Mouse (Mus musculus) v-Abl transformed pro-B cells (cell line): ENCODE measurements at regions not wholly inside any gene's neighbourhood (a gene's known extent, or its start where the extent isn't known, plus 50 kb on each side); places are given as distances from the start of the nearest gene placed in this dataset.

Source experiments
- in situ Hi-C, 2 experiments: fragments of 400-800 bp; cut with MboI; formaldehyde crosslinking; loops; one replicate each; pipeline ENCODE4 v1.15.1; 2025; ENCODE audit not compliant: unreplicated experiment in 2 of 2

GRCm38 (mm10) chr12:92293341-92293720, 444.4 kb upstream of the Sel1l start:
- in situ Hi-C loops: no loop called here

DNA sequence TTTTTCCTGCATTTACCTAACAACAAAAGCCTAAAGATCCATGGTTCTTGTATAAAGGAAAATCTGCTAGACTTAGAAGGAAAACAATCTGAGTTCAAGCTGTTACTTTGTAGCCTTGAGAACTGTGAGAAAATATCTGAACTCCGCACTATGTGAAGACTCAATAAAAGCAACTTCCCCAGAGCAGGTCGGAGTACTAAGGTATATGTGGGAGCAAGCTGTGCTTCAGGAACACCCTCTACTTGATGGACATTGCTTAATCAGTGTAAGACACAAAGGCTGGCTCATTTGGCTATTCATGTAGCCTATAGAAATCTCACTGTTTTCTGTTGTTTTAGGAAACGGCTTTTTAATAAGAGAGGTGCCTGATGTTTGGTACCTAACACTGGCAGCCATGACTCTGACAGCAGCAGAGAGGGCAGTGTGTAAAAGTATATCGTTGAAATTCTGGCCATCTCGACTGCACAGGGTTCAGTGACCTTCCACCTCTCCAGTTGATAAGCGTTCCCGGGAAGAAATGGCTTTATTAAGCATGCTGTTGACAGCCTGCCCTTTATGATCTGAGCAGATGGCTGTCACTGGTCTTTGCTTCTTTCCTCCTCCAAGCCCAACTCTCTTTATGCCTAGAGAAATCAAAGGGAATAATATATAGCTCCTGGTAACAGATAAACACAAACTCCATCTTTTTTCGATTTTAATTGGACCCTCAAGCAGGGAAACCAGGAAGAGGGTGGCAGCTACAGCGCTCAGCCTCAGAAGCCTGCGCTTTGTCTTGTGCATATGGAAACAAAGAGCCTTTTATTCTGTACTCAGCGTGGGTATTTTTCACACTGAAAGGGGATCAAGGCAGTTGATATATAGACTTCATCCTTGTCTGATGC, 443.7 kb upstream of the Sel1l start:
- in situ Hi-C loops: no loop called here

GRCm38 (mm10) chr12:92291490-92291889, 442.5 kb upstream of the Sel1l start:
- in situ Hi-C loops: no loop called here

DNA sequence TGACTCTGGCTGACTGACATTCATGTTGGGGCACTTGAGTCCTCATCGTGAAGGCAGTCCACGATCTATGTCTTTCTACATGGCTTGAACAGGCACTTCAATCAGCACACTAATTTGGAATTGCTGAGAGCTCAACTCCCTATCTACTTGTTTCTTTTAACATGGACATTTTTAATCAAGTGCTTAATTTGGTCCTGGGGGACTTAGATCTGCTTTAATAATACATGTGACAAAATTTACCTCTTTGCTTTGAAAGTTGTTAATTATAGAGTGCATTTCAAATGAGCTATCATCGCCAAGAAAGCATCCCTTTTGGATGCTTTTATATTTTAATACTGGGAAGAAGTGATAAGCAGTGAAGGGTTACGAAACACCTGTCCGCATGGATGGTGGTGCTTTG, 436.6 kb upstream of the Sel1l start:
- in situ Hi-C loops: no loop called here

DNA sequence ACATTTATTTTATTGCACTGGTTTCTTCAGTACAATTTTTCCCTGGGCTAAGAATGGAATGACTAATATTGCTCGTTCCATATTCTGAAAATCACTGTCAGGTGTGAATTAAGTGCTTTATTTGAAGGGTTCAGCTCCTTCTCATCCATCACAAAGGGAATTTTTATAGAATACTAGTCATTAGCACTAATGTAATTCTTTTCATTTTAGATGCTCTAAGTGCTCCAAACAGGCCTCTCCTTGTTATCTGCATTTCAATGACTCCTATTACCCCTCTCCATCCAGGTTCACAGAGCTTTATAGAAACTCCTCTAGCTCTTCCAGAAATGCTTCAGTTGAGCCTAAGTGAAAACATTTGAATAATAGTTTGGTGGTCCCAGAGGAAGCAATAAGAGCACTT, 431.5 kb upstream of the Sel1l start:
- in situ Hi-C loops: no loop called here

DNA sequence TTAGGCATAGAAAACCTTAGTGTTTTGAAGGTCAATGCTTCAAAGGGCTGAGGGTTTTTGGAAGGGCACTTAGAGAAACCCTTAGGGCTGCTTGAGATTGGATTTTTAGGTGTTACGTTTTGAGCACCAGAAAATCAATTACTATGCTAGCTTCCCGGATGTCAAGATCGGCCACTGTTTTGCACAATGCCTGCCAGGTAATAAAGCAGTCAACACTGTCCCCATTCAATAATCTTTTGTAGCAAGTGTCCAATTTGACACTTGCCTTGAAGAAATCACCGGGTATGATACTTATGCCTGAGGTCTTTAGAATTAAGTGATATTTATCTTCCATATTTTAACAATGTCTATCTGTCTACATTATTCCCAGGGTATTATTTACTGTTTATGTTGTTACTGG, 403.0 kb upstream of the Sel1l start:
- in situ Hi-C loops: no loop called here

DNA sequence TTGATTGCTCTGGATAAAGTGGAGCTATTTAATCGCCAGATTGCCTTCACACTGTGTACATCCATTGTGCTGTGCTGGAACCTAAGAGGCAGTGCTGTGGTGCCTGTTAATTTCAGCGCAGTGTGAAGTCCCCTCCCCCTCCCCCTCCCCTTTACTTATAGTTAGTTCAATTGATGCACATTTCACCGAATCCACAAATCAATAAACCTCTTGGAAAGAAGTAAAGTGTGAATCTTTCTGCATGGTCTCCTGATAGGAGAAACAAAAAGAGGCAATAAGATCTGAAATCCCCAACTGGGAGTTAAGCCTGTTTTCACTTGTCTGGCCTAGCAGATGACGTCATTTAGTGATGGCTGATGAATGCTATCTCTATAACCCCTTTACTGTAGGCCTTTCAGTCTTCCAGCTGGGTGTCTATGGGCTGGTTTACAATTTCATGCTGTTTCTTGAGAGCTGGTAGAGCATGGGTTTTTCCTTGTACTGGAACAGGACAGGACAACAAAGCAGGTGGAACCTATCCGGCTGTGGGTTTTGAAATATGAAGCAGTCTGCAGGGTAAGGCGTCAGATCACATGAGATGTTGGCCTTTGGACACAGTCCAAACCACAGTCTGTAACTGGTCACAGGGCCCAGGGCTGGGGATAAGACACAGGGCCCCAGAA, 398.0 kb upstream of the Sel1l start:
- in situ Hi-C loops: no loop called here

- in situ Hi-C loops: no loop called here
Observed at GRCm38 (mm10) chr12:92239956-92240699, 391.2 kb upstream of the Sel1l start.

DNA sequence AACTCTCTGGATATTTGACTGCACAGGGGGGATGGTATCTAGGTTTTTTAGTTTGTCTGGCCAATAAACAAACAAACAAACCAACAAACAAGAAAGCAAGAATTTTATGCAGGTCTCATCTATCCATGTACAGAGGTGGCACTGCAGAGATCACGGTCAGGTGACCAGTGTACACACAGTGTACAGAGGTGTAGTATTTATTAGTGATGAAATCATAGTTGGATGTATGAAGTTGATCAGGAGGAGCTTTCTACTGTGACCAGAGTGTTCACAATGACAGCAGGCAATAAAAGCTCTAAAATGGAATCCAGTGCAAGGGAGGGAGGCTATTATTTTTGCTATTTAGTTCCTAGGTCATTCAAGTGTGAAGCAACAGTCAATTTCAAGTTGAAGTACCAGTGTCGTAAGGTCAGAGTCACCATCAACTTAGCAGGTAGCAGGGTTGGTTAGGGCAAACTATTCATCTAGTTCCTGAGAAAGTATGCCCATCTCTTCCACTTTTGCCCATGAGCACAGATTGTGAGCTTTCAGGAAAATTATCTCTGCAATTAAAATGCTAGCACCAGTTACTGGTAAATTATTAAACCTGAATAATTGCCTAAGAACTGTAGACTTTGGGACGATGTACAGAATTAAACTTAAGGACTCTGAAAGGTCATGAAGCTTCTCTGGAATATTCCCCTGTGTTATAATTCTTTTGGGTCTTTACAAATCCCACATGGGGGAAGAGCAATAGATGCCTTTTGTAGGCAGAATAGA, 384.9 kb upstream of the Sel1l start:
- in situ Hi-C loops: no loop called here

GRCm38 (mm10) chr12:92228585-92228984, 379.6 kb upstream of the Sel1l start:
- in situ Hi-C loops: no loop called here

GRCm38 (mm10) chr12:92203351-92203750, 354.4 kb upstream of the Sel1l start:
- in situ Hi-C loops: no loop called here

DNA sequence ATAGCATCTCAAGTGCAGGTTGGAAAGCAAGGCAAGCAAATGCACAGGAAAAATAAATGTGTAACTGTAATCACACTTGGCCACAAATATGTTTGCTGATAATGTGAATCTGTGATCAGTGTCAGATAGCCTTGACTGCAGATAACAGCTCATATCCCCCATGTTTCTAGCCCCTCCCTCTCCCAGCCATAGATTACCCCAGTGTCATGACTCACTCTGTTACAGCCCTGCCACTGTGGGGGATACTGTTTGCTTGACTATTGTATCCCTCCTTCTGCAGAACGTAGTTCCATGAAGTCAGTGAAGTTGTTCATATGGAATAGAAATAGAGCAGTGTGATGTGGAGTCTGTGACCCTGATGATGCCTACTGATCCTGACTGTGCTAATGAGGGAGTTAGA, 351.6 kb upstream of the Sel1l start:
- in situ Hi-C loops: no loop called here

- in situ Hi-C loops: no loop called here
Observed at GRCm38 (mm10) chr12:92198738-92199477, 350.0 kb upstream of the Sel1l start.

GRCm38 (mm10) chr12:92193934-92194685, 345.2 kb upstream of the Sel1l start:
- in situ Hi-C loops: no loop called here

DNA sequence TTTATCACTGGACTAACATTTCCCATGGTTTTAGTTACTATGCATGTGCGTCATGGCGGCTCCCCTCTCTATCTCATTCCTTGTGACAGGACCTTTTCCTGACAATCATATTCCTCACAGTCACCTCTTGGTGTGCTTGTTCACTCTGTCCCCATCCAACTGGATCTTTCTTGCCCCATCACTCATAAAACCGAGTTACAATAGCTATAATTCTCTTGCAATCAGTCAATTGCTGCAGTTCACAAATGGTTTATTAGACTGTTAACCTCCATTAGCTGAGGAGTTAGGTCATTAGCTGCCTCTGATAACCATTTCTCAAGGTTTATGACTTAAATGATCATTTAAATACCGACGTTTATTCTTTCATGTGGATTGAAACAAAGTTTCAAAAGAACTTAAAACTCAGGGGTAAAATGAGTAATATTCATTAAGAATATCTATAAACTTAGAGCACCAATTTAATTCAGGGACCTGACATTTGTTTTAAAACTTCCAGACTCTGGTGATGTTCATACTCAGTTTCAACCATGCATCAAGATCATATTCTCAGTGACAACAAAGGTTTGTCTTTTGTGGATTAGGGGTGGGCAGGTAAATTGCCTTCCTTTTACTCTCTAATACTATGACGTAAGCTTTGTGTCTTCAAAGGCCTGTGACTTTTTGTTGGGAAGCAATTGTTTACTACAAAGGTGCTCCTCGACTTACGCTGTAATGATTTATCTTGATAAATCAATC, 344.4 kb upstream of the Sel1l start:
- in situ Hi-C loops: no loop called here

GRCm38 (mm10) chr12:92189022-92189421, 340.1 kb upstream of the Sel1l start:
- in situ Hi-C loops: no loop called here

DNA sequence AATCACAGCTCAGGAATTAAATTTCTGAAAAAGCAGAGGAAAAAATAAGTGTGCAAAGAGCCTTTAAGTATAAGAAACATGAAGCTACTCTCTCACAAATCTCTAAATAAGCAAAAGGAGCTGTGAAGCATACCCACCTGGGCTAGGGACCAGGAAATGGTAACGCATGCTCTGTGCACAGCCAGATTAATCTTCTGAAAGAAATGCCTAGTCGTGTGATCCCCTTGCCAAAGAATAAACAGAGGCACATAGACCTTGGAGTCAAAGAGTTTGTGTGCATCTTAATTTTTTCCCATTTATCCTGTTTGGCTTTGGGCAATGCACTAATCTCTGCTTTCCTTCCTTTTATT, 338.2 kb upstream of the Sel1l start:
- in situ Hi-C loops: no loop called here

- in situ Hi-C loops: no loop called here
Observed at GRCm38 (mm10) chr12:92186448-92187132, 337.6 kb upstream of the Sel1l start.
